Mouse (Mus musculus) kidney, postnatal 25 days (tissue): ENCODE results near the gene Erbb2.

Experiments used
- DNase-seq, 2 experiments: peaks; one replicate each; pipeline ENCODE4 v3.0.0; 2021; ENCODE audit warnings: mixed read lengths in 2 of 2

Gene Erbb2

GRCm38 (mm10) chr11:98485749-98486148 is 73.5 kb downstream of the Erbb2 start:
- no peak for DNase-seq
